Mouse (Mus musculus) cerebellum, adult 11-12 months (tissue): ENCODE measurements around the gene Gabrg3.
A peak's percentile ranks its signal among the peaks of the same experiment; 100 is the strongest.

Experiments used
- DNase-seq: peaks from one replicate; pipeline ENCODE4 v3.0.0; 2022

Gene Gabrg3

DNA sequence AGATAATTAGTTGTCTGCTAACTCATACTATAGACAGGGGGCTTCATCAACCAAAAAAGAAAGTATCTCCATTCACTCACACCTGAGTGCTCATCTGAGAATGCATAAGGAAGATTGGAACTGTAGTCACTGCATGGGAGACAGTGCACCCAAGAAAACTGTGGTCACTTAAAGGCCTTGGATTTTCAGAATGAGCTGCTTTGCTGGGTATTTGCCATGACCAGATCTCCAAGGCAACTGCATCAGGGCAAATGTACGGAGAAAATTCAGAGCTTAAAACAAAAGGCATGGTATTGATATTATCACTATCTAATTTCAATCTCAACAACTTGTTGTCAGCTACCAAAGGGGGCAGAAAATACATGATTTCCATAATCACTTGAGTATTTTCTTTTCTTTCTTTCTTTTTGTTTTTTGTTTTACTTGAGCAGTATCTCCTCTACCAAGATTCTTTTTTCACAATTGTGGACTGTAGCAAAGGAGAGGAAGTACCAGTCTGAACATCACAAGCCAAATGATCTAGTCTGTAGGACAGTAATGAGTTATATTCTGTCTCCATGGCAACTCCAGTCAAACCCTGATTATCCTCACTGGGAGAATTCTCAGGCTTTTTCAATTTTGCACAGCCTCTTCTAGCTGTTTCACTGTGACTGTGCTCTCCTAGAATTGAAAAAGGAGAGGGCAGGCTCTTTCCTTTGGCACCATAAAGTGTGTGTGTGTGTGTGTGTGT is 335.9 kb downstream of the Gabrg3 start:
- no peak for DNase-seq

DNA sequence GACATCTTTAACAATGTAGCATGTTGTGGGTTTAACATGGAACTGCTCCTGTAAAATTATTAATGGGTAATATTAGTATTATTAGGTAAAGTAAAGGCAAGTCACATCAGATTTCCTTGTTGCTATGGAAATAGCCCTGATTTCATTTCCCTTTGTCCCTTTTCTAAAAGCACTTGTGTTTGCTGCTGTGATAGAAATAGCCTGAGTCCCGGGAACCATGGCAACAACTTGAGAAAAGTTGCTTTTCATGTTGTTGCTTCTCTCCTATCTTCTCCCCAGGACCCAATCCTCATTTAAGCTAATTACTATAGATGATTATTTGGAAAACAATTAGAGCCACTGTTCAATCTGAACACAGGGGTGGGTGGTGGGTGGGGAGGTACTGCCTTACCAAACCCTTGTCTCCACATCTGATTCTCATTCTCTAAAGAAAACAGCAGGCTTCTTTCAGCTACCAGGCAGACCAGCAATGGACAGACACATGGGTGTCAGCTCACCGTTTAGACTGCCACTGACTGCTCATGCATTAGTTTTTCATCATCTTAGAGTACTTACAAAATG is 349.0 kb downstream of the Gabrg3 start:
- DNase-seq, result no peak

DNA sequence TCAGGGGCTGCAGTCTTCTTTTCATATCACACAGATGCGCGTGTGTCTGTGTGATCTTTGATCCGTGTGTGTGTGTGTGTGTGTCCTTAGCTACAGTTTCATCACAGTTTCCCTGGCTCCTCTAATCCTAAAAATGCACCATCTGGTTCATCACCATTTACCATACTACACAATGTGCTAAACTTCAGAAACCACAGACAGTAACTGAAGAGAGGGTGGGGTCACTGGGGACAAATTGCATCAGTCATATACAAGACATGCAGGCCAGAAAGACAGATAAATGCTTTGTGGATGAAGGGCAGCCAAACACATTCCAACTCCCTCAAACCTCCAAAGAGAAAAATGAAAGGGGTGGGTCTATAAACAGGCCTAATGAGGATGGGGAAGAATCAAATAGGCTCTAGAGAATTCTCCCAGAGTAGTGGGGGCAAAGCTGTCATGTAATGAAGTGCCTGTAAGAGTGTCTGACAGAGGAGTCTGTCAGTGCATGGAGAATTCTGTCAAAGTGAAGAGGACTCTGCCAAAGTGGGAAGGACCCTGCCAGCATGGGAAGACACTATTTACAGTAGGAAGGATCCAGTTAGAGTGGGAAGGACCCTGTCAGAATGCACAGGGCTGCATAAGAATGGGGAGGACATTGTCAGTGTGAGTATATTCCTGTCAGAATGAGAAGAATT is 386.3 kb downstream of the Gabrg3 start:
- no peak for DNase-seq

DNA sequence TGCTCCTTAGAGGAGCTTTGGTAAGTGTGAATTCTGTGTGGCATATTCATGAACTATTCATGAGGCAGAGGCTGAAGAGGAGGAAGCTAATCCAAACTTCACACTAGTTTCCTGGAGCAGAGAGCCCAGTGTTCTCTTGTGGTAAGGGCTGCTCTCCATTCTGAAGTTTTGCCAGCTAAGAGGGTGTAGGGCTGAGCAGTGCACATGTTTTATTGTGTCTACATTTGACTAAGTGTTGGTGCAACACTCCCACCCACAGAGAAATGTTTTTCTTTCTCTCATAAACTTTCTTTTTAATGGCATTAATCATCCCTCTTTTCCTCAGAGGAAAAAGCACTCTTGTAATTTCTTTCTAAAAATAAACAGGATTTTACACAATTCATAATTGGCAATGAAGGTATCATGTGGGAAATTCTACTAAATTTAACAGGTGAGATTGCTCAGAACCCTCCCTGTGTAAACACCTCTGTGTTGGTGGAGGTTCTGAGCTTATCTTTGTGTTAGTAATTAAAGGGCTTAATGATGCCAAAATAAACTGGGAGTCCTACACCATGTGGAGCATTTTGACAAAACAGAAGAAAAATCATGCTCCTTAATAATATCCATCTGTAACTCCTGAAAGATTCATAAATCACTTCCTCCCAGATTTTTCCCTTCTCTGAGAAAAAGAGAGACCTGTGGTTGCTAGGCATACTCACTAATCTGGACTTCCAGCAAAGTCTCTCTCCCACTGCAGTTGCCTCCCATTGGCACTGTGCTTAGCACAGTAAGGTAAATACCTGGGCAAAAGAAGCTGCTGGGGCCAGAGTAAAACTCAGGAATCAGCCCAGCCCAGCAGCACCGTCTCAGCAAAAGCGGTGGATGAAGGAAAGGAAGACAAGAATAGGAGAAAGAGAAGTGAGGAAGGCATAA is 389.0 kb downstream of the Gabrg3 start:
- DNase-seq, result no peak

DNA sequence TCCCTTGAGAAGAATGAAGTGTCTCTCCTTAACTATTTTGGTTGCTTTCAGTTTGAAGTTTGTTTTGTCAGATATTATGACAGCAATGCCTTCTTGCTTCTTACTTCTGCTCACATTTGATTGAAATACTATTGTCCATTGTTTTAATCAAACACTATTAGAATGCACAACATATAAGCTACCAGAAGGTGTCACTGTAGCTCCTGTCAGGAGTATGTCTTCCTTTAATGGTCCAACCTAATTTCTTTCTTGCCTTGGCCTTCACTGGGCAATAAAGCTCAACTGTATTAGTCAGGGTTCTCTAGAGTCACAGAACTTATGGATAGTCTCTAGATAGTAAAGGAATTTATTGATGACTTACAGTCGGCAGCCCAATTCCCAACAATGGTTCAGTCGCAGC is 440.6 kb downstream of the Gabrg3 start:
- no peak for DNase-seq

DNA sequence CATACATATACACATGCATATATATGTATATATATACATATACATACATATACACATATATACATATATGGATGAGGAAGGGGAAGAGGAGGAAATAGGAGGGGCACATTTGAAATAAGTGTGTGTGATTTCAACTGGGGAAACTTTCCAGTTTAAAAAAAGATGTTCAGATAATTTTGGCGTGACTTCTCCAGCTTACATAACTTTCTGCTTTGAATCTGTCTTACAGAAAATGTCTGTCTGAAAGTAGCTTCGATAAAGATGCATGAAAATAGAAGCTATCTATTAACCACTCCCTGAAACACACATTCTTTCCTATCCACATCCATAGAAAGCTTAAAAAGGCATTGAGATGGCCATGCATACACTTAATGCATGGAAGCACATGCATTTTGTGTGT is 445.4 kb downstream of the Gabrg3 start:
- no peak for DNase-seq

DNA sequence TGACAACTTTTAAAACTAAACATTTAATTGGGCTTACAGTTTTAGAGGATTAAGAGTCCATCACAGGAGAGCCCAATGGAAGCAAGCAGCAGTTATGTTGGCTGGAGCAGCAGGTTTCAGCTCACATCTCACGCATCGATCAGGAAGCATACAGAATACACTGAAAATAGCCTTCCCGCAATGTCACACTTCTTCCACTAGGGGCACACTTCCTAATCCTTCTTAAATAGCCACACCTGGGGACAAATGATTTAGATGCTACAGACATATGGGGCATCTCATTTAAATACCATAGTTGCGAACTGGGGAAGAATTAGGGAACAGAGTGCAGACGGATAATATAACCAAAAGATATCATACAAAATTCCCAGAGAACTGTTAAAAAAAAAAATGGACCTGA is 449.0 kb downstream of the Gabrg3 start:
- no peak for DNase-seq

DNA sequence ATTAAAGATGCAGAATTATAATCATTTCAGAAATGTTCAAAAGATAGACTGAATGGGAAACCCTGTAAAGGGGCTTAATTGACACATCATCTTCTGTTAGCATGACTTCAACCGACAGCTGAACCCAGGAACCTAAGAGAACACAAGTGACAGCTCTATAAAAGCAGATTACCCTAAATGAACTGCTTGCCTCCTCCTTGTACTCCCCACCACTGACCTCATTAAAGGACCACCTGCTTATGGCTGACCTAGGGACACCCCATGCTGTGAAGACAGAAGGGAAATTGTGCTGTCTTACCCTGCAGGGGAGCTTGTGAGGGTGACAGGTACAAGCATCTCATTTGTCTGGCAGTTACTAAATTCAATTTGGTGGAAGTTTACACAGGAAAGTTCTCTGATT is 467.5 kb downstream of the Gabrg3 start:
- no peak for DNase-seq

DNA sequence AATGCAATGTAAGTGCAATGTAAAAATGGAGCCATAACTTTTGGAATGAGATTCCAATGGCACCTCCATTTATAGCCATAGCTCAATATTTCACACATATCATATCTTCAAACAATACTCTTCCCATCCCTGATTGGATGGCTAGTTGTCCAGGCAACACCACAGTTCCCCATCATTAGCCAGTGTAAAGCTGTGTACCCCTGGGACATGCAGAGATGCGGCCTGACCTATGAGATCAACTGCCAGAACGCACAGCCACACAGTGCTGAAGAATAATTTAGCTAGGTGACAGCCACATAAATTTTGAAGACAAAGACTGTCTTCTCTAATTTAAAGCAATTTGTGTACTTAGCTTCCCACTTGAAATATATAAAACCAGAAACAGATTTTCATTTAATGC is 472.1 kb downstream of the Gabrg3 start:
- DNase-seq, result no peak

DNA sequence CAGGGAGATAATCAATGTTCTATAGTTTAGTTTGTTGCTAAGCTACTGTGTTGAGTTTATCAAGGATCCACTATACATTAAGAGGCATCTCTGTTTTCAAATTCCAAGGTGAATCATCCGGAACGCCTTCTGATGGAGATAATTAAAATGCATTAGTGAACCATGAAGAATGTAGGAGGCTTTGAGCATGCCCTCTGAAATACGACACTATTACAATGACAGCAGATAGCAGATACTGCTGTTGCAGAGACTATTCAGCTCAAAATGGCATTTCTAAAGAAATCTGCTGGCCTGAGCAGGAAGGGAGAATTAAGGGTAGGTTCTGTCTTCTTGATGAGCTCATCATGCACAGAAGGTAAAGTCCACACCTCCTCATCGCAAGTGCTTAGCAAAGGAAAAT is 487.2 kb downstream of the Gabrg3 start:
- no peak for DNase-seq

DNA sequence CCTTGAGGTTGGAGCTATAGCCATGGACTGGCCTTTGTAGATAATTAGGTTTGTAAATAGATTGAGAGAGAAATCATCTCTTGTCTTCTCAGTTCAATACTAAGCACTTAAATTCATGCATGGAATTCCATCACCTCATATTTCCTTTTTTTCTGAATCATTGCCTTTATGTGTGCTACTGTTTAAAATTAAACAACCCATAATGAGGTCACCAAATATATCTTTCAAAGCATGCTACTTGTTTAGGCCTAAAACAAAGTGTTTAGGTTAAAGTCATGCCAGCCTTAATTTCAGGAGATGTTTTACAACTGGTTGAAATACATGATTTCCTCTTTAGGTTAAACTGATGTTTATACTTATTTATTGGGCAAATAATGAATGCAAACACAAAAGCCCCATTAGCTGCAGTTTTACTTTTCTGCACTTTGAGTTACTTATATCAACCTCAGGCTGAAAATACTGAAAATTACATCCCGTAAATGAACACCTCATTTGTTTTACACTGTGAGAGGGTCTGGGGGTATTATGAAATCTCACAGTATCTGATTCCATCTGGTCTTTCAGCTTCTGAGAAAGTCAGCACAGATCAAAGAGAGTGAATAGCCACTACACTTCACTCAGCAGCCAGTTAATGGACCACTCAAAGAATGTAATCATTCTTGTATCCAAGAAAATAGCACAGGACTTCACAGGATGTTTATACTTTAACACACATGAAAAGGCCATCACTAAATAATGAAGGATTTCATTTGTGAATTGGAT is 519.5 kb downstream of the Gabrg3 start:
- DNase-seq, result no peak

DNA sequence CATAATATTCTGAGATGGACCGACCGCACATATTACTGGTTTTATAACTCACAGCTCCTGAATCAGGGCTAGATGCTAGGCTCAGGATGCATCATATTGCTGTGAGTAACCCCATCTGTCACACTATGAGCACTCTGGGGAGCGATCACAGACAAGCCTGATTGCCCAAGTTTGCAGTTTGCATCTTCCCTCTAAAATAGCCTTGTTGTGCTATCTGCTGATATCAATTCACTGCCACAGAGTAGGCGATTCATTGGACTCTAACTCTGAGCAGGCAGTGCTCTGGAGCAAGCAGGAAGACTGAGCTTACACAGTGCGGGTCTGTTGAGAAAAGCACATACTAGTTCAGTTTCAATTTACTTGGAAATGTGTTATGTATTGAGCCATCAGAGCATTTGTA is 543.4 kb downstream of the Gabrg3 start:
- no peak for DNase-seq

DNA sequence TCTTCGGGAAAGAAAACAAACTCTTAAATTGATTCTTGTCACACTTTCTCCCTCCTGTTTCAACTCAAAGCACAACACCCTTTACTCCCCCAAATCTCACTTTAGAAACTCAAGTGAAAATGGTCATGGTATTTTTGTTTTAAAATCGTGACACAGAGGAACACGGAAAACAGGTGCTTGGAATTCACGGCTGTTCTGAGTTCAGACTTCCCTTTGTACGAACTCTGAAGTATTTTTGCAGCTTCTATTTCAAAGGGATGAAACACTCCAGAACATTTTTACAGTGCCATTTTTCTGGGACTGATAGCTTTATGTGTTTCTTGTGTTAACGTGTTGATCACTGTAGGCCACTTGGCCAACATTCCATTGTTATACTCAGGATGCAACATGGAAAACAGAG is 561.5 kb downstream of the Gabrg3 start:
- no peak for DNase-seq

DNA sequence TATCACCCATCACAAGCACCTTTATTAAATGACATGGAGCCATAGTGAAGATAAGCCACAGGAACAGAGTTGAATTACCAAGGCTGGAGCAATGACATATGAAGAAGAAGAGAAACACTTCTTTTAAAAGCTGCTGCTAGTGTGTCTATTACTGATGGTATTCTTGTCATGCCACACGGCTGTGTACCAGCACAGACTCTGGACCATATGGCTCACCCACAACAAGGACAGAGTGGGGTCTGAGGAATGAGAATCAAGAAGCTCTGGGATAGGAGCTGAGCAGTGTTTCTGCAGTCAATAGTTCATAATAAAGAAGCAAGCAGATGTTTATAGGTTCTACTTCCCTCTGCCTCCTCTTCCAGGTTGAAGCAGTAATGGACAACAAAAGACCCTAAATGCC is 585.1 kb downstream of the Gabrg3 start:
- no peak for DNase-seq

DNA sequence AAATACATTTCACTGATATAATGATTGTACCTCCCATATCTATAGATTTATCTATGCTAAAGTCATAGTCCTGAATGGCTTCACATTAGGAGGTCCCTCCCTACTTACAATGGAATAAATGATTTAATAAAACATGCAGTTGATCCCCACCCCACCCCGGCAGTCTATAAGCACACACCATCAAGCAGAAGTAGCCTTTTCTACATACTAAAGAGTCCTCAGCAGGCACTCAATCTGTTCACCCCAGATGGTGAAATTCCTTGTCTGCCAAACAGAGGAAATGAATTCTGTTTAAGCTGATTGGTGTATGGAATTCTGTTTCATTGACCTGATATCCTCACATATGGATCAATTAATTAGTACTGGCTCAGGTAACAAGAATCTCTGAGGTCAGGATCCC is 607.9 kb downstream of the Gabrg3 start:
- DNase-seq, result peak; percentile 36

DNA sequence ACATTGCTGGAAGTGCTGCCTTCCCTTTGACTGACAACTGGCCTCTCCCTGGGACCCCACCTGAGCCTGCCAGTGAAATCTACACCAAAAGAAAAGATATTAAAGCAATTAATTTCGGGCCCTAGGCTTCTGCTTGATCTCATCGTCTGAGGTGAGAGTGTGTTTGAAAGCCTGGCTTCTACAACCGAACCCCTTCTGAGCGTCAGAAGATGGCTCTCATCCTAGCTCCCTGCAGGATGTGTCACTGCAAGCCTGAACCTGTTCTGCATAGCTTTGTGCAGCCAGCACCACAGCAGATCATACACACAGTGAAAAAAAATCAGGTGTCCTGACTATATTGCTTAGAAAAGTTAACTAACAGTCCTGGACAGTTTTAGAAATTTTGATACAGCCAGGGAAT is 618.8 kb downstream of the Gabrg3 start:
- peak; percentile 44 for DNase-seq

DNA sequence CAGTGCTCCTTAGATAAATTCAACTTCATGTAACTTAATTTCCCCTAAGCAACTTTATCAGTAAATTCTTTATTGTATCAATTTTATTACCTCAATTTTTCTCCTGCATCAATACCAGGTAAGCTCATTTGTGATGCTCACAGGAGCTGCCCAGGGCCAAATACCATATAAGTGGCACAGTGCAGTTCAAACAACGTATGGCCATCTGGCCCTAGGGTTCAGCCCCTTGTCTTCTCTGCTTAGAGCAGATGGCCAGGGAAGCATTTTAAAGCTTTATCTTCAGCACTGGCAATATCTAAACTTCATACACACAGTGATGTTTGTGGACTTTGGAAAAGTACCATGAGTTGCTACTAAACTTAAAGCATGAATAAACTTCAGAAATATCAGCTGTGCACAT is 619.2 kb downstream of the Gabrg3 start:
- peak; percentile 19 for DNase-seq

DNA sequence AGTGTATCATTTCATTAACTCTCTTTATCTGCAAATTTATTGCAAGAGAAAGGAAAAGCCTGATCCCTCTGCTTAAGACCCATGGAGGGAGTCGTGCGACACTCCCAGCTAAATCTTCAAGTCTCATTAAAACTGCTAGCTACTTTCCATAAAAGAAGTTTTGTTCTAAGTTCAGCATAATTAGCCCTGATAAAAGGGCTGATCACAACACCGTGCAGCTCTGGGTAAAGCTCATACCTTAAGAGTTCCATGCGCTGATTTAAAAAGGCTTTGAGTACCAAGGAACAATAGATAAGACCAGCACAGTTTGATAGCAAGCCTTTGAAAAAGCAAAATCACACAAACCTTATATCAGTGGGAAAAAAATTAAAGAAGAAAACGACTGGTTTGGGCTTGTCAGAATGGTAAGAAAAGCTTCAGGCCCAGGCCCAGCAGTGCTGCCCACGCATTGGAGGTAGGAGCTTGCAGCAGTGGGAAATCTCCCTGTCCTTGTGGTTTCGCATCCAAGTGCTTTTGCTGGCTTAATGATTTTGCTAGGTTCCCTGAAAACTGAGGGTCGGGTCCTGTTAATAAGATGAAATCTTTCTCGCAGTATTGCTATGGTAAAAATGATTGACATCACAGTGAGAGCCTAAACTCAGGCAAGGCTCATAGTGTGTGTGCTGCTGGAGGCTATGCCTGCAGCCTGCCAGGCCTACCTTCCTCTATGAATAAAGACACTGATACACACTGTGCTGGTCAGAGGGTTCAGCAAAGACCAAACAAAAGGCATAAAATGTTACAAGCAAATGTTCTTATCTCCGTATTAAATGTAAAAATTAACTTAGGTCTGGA is 621.2 kb downstream of the Gabrg3 start:
- no peak for DNase-seq

DNA sequence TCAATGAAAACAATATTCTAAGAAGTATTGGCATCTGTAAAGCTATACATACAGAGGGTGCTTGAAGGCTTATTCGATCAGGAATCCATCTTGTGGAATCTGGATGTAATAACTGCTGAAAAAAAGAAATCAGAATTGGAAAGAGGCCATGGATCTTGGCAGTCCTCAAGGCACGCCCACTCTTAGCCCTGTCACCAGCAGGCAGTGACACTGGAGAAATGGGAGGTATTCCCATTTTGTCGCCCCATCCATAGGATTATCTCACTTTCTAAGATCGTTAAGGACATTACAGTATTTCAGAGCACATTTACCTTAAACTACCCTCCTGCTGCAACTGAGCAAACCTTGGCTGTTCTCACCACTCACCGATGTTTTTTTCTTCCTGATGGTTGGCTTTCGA is 657.8 kb downstream of the Gabrg3 start:
- DNase-seq, result no peak
